Mouse (Mus musculus) adrenal gland, postnatal 25 days (tissue): ENCODE results near the gene Mrps18c. TPM values are rescaled to one million over a fixed set of nuclear protein-coding genes. Genes with fewer than 3 reads are reported as not detected.

Experiments
- DNase-seq: peaks from one replicate; pipeline ENCODE4 v3.0.0; 2021; ENCODE audit warnings: mixed read lengths
- total RNA-seq: library from RNA; stranded (reverse); gene quantifications from 2 replicates; pipeline ENCODE4 v1.2.3, GENCODE M21; 2021

Gene Mrps18c
- total RNA-seq, 1 experiment from 2014 or later: 82.3 TPM

- no peak for DNase-seq
These were observed 28.1 kb downstream of the Mrps18c start for GRCm38 (mm10) chr5:100826531-100826930.

DNA sequence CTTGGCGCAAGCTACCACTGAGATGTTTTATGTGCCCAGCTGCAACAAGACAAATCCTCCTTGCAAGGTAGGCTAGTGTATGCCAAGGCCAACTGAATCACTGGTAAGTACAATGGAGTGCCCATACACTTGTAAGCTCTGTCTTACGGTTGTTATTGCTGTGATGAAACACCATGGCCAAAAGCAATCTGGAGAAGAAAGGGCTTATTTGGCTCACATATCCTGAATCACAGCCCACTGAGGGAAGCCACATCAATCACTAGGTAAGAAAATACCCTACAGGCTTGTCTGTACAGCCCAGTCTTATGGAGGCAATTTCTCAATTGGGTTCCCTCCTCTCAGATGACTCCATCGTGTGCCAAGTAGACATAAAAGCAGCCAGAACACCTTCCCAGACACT, 30.3 kb downstream of the Mrps18c start:
- DNase-seq: no peak

GRCm38 (mm10) chr5:100832680-100833079, 34.3 kb downstream of the Mrps18c start:
- no peak for DNase-seq

DNA sequence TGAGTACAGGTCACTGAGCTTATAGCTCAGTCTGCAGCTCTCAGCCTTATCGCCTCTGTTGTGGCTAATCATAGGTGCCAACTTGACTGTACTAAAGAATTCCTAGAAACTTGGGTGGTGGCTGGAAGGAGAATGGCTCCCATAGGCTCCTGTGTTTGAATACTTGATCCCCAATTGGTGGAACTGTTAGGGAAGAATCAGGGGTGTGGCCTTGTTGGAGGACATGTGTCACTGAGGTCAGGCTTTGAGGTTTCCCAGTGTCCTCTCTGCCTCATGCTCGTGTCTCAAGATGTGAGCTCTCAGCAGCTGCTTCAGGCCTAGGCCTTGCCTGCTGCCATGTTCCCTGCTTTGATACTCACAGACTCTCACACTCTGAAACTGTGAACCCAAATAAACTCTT, 35.4 kb downstream of the Mrps18c start:
- DNase-seq: no peak

GRCm38 (mm10) chr5:100835862-100836538, 37.6 kb downstream of the Mrps18c start:
- no peak for DNase-seq

GRCm38 (mm10) chr5:100837907-100838306, 39.5 kb downstream of the Mrps18c start:
- no peak for DNase-seq

- no peak for DNase-seq
These were observed 46.1 kb downstream of the Mrps18c start for GRCm38 (mm10) chr5:100844485-100844884.

- peak; percentile 32 for DNase-seq
These were observed 47.0 kb downstream of the Mrps18c start, which contains the start of gene Gpat3 for GRCm38 (mm10) chr5:100845485-100845847. Gpat3 (plus strand) TSS chr5:100845713.

- DNase-seq: peak; percentile 86
These were observed 47.6 kb downstream of the Mrps18c start for GRCm38 (mm10) chr5:100845848-100846598.

DNA sequence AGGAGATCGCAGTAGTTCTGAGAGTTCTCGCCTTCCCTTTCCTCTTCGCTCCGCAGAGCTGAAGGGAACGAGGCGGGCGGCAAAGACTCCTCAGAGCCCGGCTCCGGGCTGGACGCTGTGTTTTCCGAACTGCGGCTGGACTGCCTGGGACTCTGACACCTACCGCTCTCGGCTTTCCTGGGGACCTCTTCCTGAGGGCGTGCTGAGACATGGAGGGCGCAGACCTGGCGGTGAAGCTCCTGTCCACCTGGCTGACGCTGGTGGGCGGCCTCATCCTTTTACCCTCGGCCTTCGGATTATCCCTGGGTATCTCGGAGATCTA, 48.1 kb downstream of the Mrps18c start:
- no peak for DNase-seq

DNA sequence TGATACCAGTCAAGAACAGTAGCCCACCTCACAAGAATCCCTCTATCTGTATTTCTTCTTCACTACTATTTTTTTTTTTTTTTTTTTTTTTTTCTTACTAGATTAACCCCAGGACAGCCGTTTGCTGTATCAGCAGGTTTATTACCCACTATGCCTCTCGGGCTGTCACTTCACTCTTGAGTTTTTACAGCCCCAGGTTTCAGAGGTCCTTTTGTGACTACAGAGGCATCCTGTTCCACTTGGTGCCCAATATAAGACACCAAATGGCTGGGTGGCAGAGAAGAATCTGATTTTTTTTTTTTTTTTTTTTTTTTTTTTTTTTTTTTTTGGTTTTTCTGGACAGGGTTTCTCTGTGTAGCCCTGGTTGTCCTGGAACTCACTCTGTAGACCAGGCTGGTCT, 48.7 kb downstream of the Mrps18c start:
- no peak for DNase-seq

DNA sequence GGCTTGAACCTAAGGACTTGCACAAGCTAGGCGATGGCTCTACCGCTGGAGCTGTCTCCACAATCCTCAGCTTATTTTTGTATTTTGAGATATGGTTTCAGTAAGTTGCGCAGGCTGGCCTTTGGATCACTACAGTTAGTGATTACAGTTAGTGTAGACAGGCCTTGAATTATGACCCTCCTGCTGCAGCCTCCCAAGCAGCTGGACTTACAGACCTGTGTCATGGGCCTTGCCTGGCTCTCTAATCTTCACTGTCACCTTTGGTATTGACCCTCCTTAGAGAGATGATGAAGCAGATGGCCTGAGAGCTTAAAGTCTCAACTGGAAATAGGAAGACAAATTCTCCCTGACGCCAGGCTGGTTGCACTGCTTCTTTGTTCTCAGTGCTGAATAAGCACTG, 55.5 kb downstream of the Mrps18c start:
- DNase-seq: no peak

Other genes starting within 250 kb of the Mrps18c start
- gene Plac8, start 226.4 kb upstream of the Mrps18c start, total RNA-seq: 5.5 and 9.6 TPM in 2 replicates
- gene Coq2, start 123.5 kb upstream of the Mrps18c start, total RNA-seq: 63.0 and 65.2 TPM in 2 replicates
- 0.30 and 0.95 TPM in 2 replicates for gene Hpse, start 78.9 kb upstream of the Mrps18c start, total RNA-seq
- 8.6 and 10.5 TPM in 2 replicates for gene Helq, start within 50 bp of the Mrps18c start, total RNA-seq
- 13.6 and 18.7 TPM in 2 replicates for gene Abraxas1, start 22.3 kb downstream of the Mrps18c start, total RNA-seq
- 5.0 and 8.7 TPM in 2 replicates for gene Gpat3, start 47.1 kb downstream of the Mrps18c start, total RNA-seq